Mouse (Mus musculus): ENCODE data around the gene C1ra.
"Not testable (repeated sequence)": the region's sequence is repeated elsewhere in the genome, so short reads cannot be mapped to it uniquely, and the experiment has no call there.

The C1ra gene

GRCm38 (mm10) chr6:124485414-124486144, 26.6 kb upstream of the C1ra start:
- DNase-seq: peak; percentile 32

- no peak for DNase-seq
These were observed 24.7 kb upstream of the C1ra start for GRCm38 (mm10) chr6:124487509-124487908.

GRCm38 (mm10) chr6:124488952-124489351, 23.3 kb upstream of the C1ra start:
- no peak for DNase-seq

GRCm38 (mm10) chr6:124491427-124491826, 20.8 kb upstream of the C1ra start:
- no peak for DNase-seq

- DNase-seq: peak; percentile 89
These were observed 19.2 kb upstream of the C1ra start, which contains the start of gene C1rl for GRCm38 (mm10) chr6:124492842-124493561. TSS of gene C1rl (plus strand) at chr6:124493113.

- no peak for DNase-seq
These were observed 18.3 kb upstream of the C1ra start for GRCm38 (mm10) chr6:124493886-124494285.

GRCm38 (mm10) chr6:124496054-124496453, 16.2 kb upstream of the C1ra start:
- no peak for DNase-seq

GRCm38 (mm10) chr6:124499914-124500566, 12.2 kb upstream of the C1ra start:
- no peak for DNase-seq

GRCm38 (mm10) chr6:124501473-124501872, 10.7 kb upstream of the C1ra start:
- no peak for DNase-seq

- no peak for DNase-seq
These were observed 10.2 kb upstream of the C1ra start for GRCm38 (mm10) chr6:124502021-124502420.

- no peak for DNase-seq
These were observed 7.2 kb upstream of the C1ra start for GRCm38 (mm10) chr6:124505028-124505427.

- no peak for DNase-seq
These were observed 5.2 kb upstream of the C1ra start for GRCm38 (mm10) chr6:124506991-124507390.

- DNase-seq: no peak
These were observed 3.9 kb upstream of the C1ra start for GRCm38 (mm10) chr6:124508292-124508691.

- not testable (repeated sequence) for DNase-seq
These were observed 3.0 kb upstream of the C1ra start for GRCm38 (mm10) chr6:124509192-124509591.

- no peak for DNase-seq
These were observed 269 bp upstream of the C1ra start for GRCm38 (mm10) chr6:124511936-124512335.

- not testable (repeated sequence) for DNase-seq
These were observed 5.5 kb downstream of the C1ra start for GRCm38 (mm10) chr6:124517733-124518132.

GRCm38 (mm10) chr6:124522082-124522481, 9.9 kb downstream of the C1ra start:
- not testable (repeated sequence) for DNase-seq

- no peak for DNase-seq
These were observed 15.7 kb downstream of the C1ra start for GRCm38 (mm10) chr6:124527881-124528280.

- no peak for DNase-seq
These were observed 18.9 kb downstream of the C1ra start for GRCm38 (mm10) chr6:124531077-124531476.

GRCm38 (mm10) chr6:124536125-124536829, 24.1 kb downstream of the C1ra start:
- not testable (repeated sequence) for DNase-seq

- DNase-seq: not testable (repeated sequence)
These were observed 29.0 kb downstream of the C1ra start for GRCm38 (mm10) chr6:124541176-124541575.

- peak; percentile 72 for DNase-seq
These were observed 30.1 kb downstream of the C1ra start, which contains the start of gene C1s1 for GRCm38 (mm10) chr6:124542284-124542683. TSS of gene C1s1 (minus strand) at chr6:124542359.

- peak; percentile 15 for DNase-seq
These were observed 32.3 kb downstream of the C1ra start for GRCm38 (mm10) chr6:124544466-124544865.

All from kidney, postnatal 14 days (tissue).